Mouse (Mus musculus): ENCODE data around the gene Agap1. TPM values are rescaled to one million over a fixed set of nuclear protein-coding genes. Genes with fewer than 3 reads are reported as not detected.
"Not testable (repeated sequence)": the region's sequence is repeated elsewhere in the genome, so short reads cannot be mapped to it uniquely, and the experiment has no call there.

Agap1 gene
- polyA plus RNA-seq, 1 experiment from 2014 or later: 89.6 TPM

DNA sequence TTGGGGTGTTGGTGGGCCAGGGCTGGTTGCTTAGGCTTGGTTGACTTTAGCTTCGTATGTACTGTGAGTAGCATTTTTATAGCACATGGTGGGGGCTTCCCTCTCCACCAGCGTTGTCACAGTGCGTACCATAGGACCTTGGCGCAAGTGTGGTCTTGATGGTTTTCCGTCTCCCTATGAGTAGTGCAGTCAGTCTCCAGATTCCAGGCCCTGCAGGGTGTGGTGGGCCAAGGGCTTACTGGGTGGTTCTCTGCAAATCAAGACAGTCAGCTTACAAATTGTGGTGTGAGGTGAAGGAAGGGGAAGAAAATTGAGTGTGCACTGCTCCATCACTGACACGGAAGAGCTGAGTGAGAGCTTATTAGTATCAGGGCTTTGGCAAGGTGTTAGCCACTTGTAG lies 32.3 kb downstream of the Agap1 start:
- WGBS: 97% methylated on average over 6 of the region's 6 CpGs
- Histone ChIP-seq H3K27me3 (ENCODE audit: control insufficient read depth, insufficient read depth, low read length) (no peaks in the 10 kb centered on the region), H3K9me3 (ENCODE audit: control insufficient read depth, low read length) (no peaks in the 10 kb centered on the region), H3K9ac (replicated peaks; ENCODE audit: low read length) (no peak overlapping the region), H3K4me3 (replicated peaks; ENCODE audit: low read depth, low read length) (no peak overlapping the region), H3K27ac (replicated peaks; ENCODE audit: low read depth, low read length) (no peak overlapping the region), H3K4me2 (ENCODE audit: low read length) (no peak overlapping the region), H3K36me3 (ENCODE audit: control insufficient read depth, insufficient read depth, low read length) (no peaks in the 10 kb centered on the region), H3K4me1 (ENCODE audit: control insufficient read depth, insufficient read depth, low read length) (peaks cover 10% of the 10 kb centered on the region)
- no peak for DNase-seq
- no peak for ATAC-seq (ENCODE audit: low FRiP score, low TSS enrichment)

- DNase-seq: peak; percentile 69
- Histone ChIP-seq H3K36me3 (ENCODE audit: control insufficient read depth, insufficient read depth, low read length) (no peaks in the 10 kb centered on the region), H3K9ac (replicated peaks; ENCODE audit: low read length) (no peak overlapping the region), H3K9me3 (ENCODE audit: control insufficient read depth, low read length) (no peaks in the 10 kb centered on the region), H3K27ac (replicated peaks; ENCODE audit: low read depth, low read length) (no peak overlapping the region), H3K4me2 (ENCODE audit: low read length) (no peak overlapping the region), H3K4me1 (ENCODE audit: control insufficient read depth, insufficient read depth, low read length) (peaks cover 10% of the 10 kb centered on the region), H3K4me3 (replicated peaks; ENCODE audit: low read depth, low read length) (no peak overlapping the region), H3K27me3 (ENCODE audit: control insufficient read depth, insufficient read depth, low read length) (no peaks in the 10 kb centered on the region)
- WGBS: 59% methylated on average over 17 of the region's 17 CpGs
- no peak; the same call in 1 of the 2 replicates for ATAC-seq (ENCODE audit: low FRiP score, low TSS enrichment)
These were observed 34.7 kb downstream of the Agap1 start for GRCm38 (mm10) chr1:89489111-89489971.

GRCm38 (mm10) chr1:89493177-89493576 lies 38.6 kb downstream of the Agap1 start:
- no peak overlapping the region for H3K27ac ChIP-seq (replicated peaks; ENCODE audit: low read depth, low read length)
- H3K9ac ChIP-seq (replicated peaks; ENCODE audit: low read length): no peak overlapping the region
- DNase-seq (no peak), ATAC-seq (ENCODE audit: low FRiP score, low TSS enrichment) (no peak)
- 92% methylated on average over 5 of the region's 5 CpGs for WGBS
- H3K9me3 ChIP-seq (ENCODE audit: control insufficient read depth, low read length): no peaks in the 10 kb centered on the region
- H3K4me3 ChIP-seq (replicated peaks; ENCODE audit: low read depth, low read length): no peak overlapping the region
- no peaks in the 10 kb centered on the region for H3K36me3 ChIP-seq (ENCODE audit: control insufficient read depth, insufficient read depth, low read length)
- no peaks in the 10 kb centered on the region for H3K27me3 ChIP-seq (ENCODE audit: control insufficient read depth, insufficient read depth, low read length)
- no peak overlapping the region for H3K4me2 ChIP-seq (ENCODE audit: low read length)
- H3K4me1 ChIP-seq (ENCODE audit: control insufficient read depth, insufficient read depth, low read length): peaks cover 27% of the 10 kb centered on the region

GRCm38 (mm10) chr1:89494816-89495215 lies 40.2 kb downstream of the Agap1 start:
- WGBS: 88% methylated on average over 1 of the region's 1 CpGs

DNA sequence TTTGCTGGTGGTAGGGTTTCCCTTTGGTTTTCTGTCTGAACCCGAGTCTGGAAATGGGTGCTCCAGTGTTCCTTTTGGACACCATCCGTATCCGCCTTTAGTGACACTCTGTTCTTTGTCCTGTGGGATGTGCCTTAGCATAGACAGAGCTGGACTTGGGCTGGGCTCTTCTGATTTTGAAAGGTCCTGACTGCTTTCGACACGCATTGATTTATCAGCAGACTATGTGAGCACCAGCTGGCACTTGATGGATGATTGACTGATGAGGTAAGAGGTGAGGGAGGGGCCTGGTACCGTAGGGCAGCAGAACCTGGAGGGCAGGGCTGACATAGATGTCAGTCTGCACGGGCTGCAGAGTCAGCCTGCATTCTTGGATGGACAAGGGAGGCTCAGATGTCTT lies 41.6 kb downstream of the Agap1 start:
- Histone ChIP-seq H3K27ac (replicated peaks; ENCODE audit: low read depth, low read length) (no peak overlapping the region), H3K36me3 (ENCODE audit: control insufficient read depth, insufficient read depth, low read length) (no peaks in the 10 kb centered on the region), H3K9me3 (ENCODE audit: control insufficient read depth, low read length) (no peaks in the 10 kb centered on the region), H3K4me2 (ENCODE audit: low read length) (no peak overlapping the region), H3K9ac (replicated peaks; ENCODE audit: low read length) (no peak overlapping the region), H3K4me3 (replicated peaks; ENCODE audit: low read depth, low read length) (no peak overlapping the region), H3K4me1 (ENCODE audit: control insufficient read depth, insufficient read depth, low read length) (peaks cover 28% of the 10 kb centered on the region), H3K27me3 (ENCODE audit: control insufficient read depth, insufficient read depth, low read length) (no peaks in the 10 kb centered on the region)
- no peak for ATAC-seq (ENCODE audit: low FRiP score, low TSS enrichment)
- DNase-seq: no peak
- 63% methylated on average over 7 of the region's 7 CpGs for WGBS

More at GRCm38 (mm10) chr1:89494816-89495215, 40.2 kb downstream of the Agap1 start:
- ATAC-seq (ENCODE audit: low FRiP score, low TSS enrichment): no peak
- Histone ChIP-seq H3K27ac (replicated peaks; ENCODE audit: low read depth, low read length) (no peak overlapping the region), H3K9me3 (ENCODE audit: control insufficient read depth, low read length) (no peaks in the 10 kb centered on the region), H3K4me1 (ENCODE audit: control insufficient read depth, insufficient read depth, low read length) (peaks cover 23% of the 10 kb centered on the region), H3K4me3 (replicated peaks; ENCODE audit: low read depth, low read length) (no peak overlapping the region), H3K36me3 (ENCODE audit: control insufficient read depth, insufficient read depth, low read length) (no peaks in the 10 kb centered on the region), H3K27me3 (ENCODE audit: control insufficient read depth, insufficient read depth, low read length) (no peaks in the 10 kb centered on the region), H3K9ac (replicated peaks; ENCODE audit: low read length) (no peak overlapping the region), H3K4me2 (ENCODE audit: low read length) (no peak overlapping the region)
- DNase-seq: no peak

- Histone ChIP-seq H3K36me3 (ENCODE audit: control insufficient read depth, insufficient read depth, low read length) (no peaks in the 10 kb centered on the region), H3K4me3 (replicated peaks; ENCODE audit: low read depth, low read length) (no peak overlapping the region), H3K9ac (replicated peaks; ENCODE audit: low read length) (no peak overlapping the region), H3K27me3 (ENCODE audit: control insufficient read depth, insufficient read depth, low read length) (no peaks in the 10 kb centered on the region), H3K4me2 (ENCODE audit: low read length) (no peak overlapping the region), H3K4me1 (ENCODE audit: control insufficient read depth, insufficient read depth, low read length) (peaks cover 27% of the 10 kb centered on the region), H3K27ac (replicated peaks; ENCODE audit: low read depth, low read length) (no peak overlapping the region), H3K9me3 (ENCODE audit: control insufficient read depth, low read length) (no peaks in the 10 kb centered on the region)
- ATAC-seq (ENCODE audit: low FRiP score, low TSS enrichment): no peak
- no peak for DNase-seq
- 81% methylated on average over 2 of the region's 2 CpGs for WGBS
These were observed 46.3 kb downstream of the Agap1 start for GRCm38 (mm10) chr1:89500925-89501324.

DNA sequence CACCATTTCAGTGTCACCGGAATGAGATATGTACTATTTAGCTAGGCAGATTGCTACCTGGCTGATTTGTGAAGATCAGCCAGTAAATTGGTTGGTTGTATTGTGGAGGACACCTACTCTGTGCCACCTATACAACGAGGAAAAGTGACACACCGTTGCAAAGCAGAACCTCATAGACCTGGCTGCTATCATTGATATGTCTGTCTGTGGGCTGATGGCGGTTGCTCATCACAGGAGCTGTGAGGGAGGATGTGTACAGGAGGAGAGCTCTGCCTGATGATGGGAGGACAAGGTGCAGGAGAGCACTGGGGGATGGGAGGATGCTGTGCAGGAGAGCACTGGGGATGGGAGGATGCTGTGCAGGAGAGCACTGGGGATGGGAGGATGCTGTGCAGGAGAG lies 46.7 kb downstream of the Agap1 start:
- Histone ChIP-seq H3K4me3 (replicated peaks; ENCODE audit: low read depth, low read length) (no peak overlapping the region), H3K9ac (replicated peaks; ENCODE audit: low read length) (no peak overlapping the region), H3K27ac (replicated peaks; ENCODE audit: low read depth, low read length) (no peak overlapping the region), H3K4me1 (ENCODE audit: control insufficient read depth, insufficient read depth, low read length) (peaks cover 23% of the 10 kb centered on the region), H3K4me2 (ENCODE audit: low read length) (no peak overlapping the region), H3K9me3 (ENCODE audit: control insufficient read depth, low read length) (no peaks in the 10 kb centered on the region), H3K36me3 (ENCODE audit: control insufficient read depth, insufficient read depth, low read length) (no peaks in the 10 kb centered on the region), H3K27me3 (ENCODE audit: control insufficient read depth, insufficient read depth, low read length) (no peaks in the 10 kb centered on the region)
- WGBS: 90% methylated on average over 4 of the region's 4 CpGs
- ATAC-seq (ENCODE audit: low FRiP score, low TSS enrichment): no peak
- no peak for DNase-seq

GRCm38 (mm10) chr1:89501891-89502290 lies 47.3 kb downstream of the Agap1 start:
- not testable (repeated sequence) for DNase-seq; H3K4me2 ChIP-seq (ENCODE audit: low read length); ATAC-seq (ENCODE audit: low FRiP score, low TSS enrichment); H3K4me3 ChIP-seq (replicated peaks; ENCODE audit: low read depth, low read length); H3K36me3 ChIP-seq (ENCODE audit: control insufficient read depth, insufficient read depth, low read length); H3K27me3 ChIP-seq (ENCODE audit: control insufficient read depth, insufficient read depth, low read length); H3K27ac ChIP-seq (replicated peaks; ENCODE audit: low read depth, low read length); H3K9ac ChIP-seq (replicated peaks; ENCODE audit: low read length); H3K9me3 ChIP-seq (ENCODE audit: control insufficient read depth, low read length)
- peaks cover 19% of the 10 kb centered on the region for H3K4me1 ChIP-seq (ENCODE audit: control insufficient read depth, insufficient read depth, low read length)

DNA sequence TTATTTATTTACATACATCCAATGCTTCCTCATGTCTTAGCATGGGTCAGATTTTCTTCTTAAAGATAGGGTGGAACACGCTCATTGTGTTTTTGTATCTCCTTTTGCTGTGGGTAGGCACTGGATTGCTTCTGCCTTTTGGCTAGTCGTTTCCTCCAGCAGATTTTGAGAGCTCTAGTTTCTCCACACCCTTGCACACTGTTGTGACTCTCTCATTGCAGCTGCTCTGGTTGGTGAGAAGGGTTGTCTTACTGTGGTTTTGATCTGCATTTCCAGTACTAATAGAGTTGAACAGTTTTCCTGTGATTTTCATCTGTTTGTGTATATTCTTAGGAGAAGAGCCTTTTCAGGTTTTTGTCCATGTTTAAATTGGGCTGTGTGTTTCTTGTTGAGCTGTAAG lies 54.6 kb downstream of the Agap1 start:
- Histone ChIP-seq H3K27ac (replicated peaks; ENCODE audit: low read depth, low read length) (no peak overlapping the region), H3K36me3 (ENCODE audit: control insufficient read depth, insufficient read depth, low read length) (no peaks in the 10 kb centered on the region), H3K9me3 (ENCODE audit: control insufficient read depth, low read length) (no peaks in the 10 kb centered on the region), H3K4me3 (replicated peaks; ENCODE audit: low read depth, low read length) (no peak overlapping the region), H3K9ac (replicated peaks; ENCODE audit: low read length) (no peak overlapping the region), H3K4me2 (ENCODE audit: low read length) (no peak overlapping the region), H3K27me3 (ENCODE audit: control insufficient read depth, insufficient read depth, low read length) (no peaks in the 10 kb centered on the region), H3K4me1 (ENCODE audit: control insufficient read depth, insufficient read depth, low read length) (peaks cover 22% of the 10 kb centered on the region)
- ATAC-seq (ENCODE audit: low FRiP score, low TSS enrichment) (no peak), DNase-seq (no peak)
- WGBS: 64% methylated on average over 2 of the region's 2 CpGs

All from midbrain, embryonic 14.5 days (tissue).